Mouse (Mus musculus): ENCODE results near the gene Scnn1g.

DNA sequence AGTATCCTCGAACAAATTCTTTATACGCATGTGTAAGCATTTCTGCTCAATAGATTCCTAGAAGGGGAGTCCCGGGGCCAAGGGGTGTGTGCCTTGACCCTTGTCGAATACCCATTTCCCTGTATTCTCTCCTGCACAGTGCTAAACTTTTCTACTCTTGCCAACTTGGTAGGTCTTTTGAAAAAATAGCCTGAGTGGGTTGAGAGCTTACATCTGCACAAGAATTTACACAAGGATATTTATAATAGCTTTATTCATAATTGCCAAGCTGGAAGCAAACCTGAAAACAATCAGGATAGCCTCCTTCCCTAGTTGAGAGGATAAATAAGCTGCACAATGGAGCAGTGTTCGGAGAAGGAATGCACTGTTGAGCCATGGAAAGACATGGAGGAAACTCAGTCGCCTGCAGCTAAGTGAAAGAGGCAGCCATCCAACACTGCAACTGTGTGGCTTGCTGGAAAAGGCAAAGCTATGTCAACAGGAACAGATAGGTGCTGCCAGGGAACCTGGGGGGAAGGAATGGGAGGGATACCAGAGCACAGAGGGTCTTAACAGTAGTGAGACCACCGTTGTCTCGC is 51.5 kb downstream of the Scnn1g start:
- no peak for TF ChIP-seq CTCF (IDR thresholded peaks at IDR 0.05)
- TF ChIP-seq POLR2A (IDR thresholded peaks at IDR 0.05; ENCODE audit: insufficient read depth, low read depth, low read length): no peak
- TF ChIP-seq EP300 (IDR thresholded peaks at IDR 0.05; ENCODE audit: insufficient read depth, low read depth, low read length): no peak

All from heart, adult 2 months (tissue).